Mouse (Mus musculus) testis, adult 2 months (tissue): ENCODE measurements around the gene Itgae. TPM values are rescaled to one million over a fixed set of nuclear protein-coding genes. Genes with fewer than 3 reads are reported as not detected.

Experiments
- H3K27ac ChIP-seq: fragments of 200-500 bp; 2 replicates; pipeline ENCODE4 v1.5.1; 2012; ENCODE audit warnings: low read depth, low read length; ENCODE audit not compliant: control insufficient read depth, insufficient read depth
- H3K27me3 ChIP-seq: fragments of 200-500 bp; 2 replicates; pipeline ENCODE4 v1.6.1; 2012; ENCODE audit warnings: mild to moderate bottlenecking, low read length, moderate library complexity; ENCODE audit not compliant: control insufficient read depth, insufficient read depth
- H3K36me3 ChIP-seq: fragments of 200-500 bp; 2 replicates; pipeline ENCODE4 v1.6.1; 2012; ENCODE audit warnings: mild to moderate bottlenecking, low read length; ENCODE audit not compliant: control insufficient read depth, insufficient read depth
- H3K4me1 ChIP-seq: fragments of 200-500 bp; 2 replicates; pipeline ENCODE4 v1.6.1; 2012; ENCODE audit warnings: low read length; ENCODE audit not compliant: control insufficient read depth, insufficient read depth
- H3K4me3 ChIP-seq: fragments of 200-500 bp; 2 replicates; pipeline ENCODE4 v1.5.1; 2012; ENCODE audit warnings: low read depth, mild to moderate bottlenecking, low read length, moderate library complexity, mixed read lengths; ENCODE audit not compliant: control insufficient read depth
- CTCF ChIP-seq: fragments of 200-500 bp; IDR thresholded peaks from 2 replicates; pipeline ENCODE4 v1.5.1; 2012; ENCODE audit warnings: low read depth, mild to moderate bottlenecking, inconsistent platforms, low read length, moderate library complexity; ENCODE audit not compliant: control insufficient read depth, insufficient read depth, insufficient replicate concordance
- POLR2A ChIP-seq: fragments of 200-500 bp; IDR thresholded peaks from 2 replicates; pipeline ENCODE4 v1.6.1; 2012; ENCODE audit warnings: low read depth, mild to moderate bottlenecking, inconsistent platforms, low read length, moderate library complexity; ENCODE audit not compliant: control insufficient read depth
- polyA plus RNA-seq: library from polyadenylated mRNA; depleted of rRNA; stranded (reverse); fragments of >200 nt; gene quantifications from 2 replicates; pipeline ENCODE4 v1.2.3, GENCODE M21; 2012

The Itgae gene
- polyA plus RNA-seq, 1 experiment, result 13.7 TPM

DNA sequence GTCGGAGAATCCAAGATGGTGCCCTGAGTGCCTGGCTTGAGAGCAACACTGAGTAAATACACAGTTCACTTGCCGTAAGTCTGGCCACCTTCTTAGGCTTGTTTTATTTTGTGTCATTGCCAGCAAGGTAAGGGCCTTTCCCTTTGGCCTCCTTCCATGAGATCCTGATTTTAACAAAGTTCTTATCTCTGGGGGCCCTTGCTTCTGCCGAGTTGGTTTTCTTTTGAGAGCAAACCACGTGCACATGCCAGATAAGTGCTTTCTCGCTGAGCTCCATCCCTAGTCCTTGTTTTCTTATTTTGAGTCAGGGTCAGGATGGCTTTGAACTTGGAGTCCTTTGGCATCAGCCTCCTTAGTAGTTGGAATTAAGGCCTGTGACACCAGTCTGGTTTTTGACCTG, 32.7 kb upstream of the Itgae start:
- no peaks in the 10 kb centered on the region for H3K27me3 ChIP-seq
- no peaks in the 10 kb centered on the region for H3K4me1 ChIP-seq
- peaks cover 2% of the 10 kb centered on the region for H3K36me3 ChIP-seq
- no peak overlapping the region for H3K27ac ChIP-seq
- TF ChIP-seq CTCF (no peak), POLR2A (no peak)
- no peak overlapping the region for H3K4me3 ChIP-seq

DNA sequence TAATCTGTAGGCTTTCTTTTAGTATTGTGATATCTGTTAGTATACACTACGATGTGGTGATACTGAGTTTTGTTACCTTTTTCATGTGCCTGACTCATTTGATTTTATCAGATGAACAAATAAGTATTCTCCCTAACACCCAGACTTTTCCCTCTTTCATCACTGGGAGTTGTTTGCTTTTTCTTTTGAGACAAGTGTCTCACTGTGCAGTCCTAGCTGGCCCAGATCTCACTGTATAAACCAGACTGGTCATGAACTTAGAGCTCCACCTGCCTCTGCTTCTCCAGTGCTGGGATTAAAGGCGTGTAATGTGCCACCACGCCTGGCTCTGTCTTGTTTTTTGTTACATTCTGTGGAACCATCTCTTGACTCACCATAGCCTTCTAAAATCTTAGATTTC, 30.8 kb upstream of the Itgae start:
- no peaks in the 10 kb centered on the region; the same call in none of the 2 replicates for H3K36me3 ChIP-seq
- no peaks in the 10 kb centered on the region for H3K4me1 ChIP-seq
- TF ChIP-seq CTCF, result no peak
- TF ChIP-seq POLR2A, result no peak
- no peak overlapping the region for H3K27ac ChIP-seq
- H3K4me3 ChIP-seq, result no peak overlapping the region
- no peaks in the 10 kb centered on the region for H3K27me3 ChIP-seq

DNA sequence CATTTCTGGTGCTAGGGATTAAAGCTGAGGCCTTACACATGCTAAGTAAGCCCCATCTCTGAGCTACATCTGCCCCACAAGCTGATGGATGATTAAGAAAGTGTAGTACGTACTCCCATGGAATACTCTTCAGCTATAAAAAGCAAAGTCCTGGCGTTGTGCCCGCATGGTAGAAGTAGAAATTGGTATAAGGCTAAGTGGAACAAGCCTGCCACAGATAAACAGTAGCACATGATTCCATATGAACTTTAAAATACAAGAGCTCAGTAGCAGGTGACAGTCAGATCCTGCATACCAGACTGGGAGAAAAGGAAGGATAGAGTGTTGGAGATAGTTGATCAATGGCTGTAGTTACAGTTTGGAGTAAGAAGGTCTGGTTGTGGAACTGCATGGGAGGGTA, 29.0 kb upstream of the Itgae start:
- Histone ChIP-seq H3K27ac (no peak overlapping the region), H3K27me3 (no peaks in the 10 kb centered on the region), H3K4me3 (no peak overlapping the region), H3K36me3 (no peaks in the 10 kb centered on the region; the same call in none of the 2 replicates), H3K4me1 (no peaks in the 10 kb centered on the region)
- TF ChIP-seq CTCF (no peak), POLR2A (no peak)

DNA sequence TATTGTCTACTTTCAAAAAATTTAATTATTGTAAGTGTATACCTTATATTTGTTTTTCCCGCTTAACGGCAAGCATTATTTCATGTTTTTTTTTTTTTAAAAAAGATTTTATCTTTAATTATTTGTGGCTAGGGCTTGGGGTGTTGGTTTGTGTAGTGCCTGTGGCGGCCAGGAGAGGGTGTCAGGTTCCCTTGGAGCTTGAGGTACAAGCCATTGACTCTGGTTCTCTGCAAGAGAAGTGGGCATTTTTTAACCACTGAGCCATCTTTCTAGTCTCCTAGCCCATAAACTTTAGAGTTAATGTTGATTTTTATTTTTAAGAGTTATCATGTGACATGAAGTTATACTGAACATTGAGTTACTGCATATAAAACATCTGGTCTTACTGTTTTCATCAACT, 18.5 kb upstream of the Itgae start:
- Histone ChIP-seq H3K36me3 (peaks cover 4% of the 10 kb centered on the region), H3K27me3 (no peaks in the 10 kb centered on the region), H3K27ac (no peak overlapping the region), H3K4me3 (no peak overlapping the region), H3K4me1 (no peaks in the 10 kb centered on the region)
- TF ChIP-seq POLR2A, result no peak
- peak; percentile 25; the same call in 1 of the 2 replicates for TF ChIP-seq CTCF

DNA sequence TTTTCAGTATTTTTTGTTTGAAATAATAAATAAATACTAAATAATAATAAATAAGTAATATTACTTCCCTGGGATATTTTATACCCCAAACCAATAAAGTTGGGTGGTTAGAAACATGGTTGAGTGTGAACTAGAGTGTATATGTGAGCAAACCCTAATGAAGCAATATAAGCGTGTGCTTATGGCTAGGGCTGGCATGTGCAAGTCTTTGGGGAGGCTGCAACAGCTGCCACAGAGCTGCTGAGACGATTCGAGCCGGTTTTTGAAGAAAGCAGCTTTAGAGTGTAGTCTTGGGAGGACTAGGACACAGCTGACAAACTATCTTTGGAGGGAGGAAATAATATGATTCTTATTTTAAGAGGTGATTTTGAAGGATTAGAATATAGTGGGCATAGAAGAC, 14.1 kb upstream of the Itgae start:
- Histone ChIP-seq H3K27ac (no peak overlapping the region), H3K36me3 (peaks cover 2% of the 10 kb centered on the region; the same call in 1 of the 2 replicates), H3K4me3 (no peak overlapping the region)

DNA sequence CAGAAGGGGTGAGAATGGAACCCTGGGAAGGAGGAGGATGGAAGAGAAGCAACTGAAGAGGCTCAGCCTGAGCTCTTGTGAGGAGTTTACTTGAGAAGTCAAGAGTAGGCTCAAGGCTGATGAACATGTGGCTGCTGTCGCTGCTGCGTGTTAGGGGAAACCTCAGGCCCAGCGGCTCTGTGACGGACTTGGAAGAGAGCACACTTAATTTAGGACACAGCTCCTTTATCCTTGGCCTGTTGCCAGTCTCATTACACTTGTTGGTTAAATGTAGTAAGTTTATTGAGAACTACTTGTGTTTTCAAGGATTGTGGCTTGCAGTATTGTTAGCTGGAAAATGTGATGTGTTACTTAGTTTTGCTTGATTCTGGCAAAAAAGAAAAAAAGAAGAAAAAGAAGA, 13.7 kb upstream of the Itgae start:
- Histone ChIP-seq H3K4me1 (no peaks in the 10 kb centered on the region), H3K36me3 (peaks cover 2% of the 10 kb centered on the region; the same call in 1 of the 2 replicates), H3K27ac (no peak overlapping the region), H3K4me3 (no peak overlapping the region), H3K27me3 (no peaks in the 10 kb centered on the region)
- TF ChIP-seq POLR2A (no peak), CTCF (no peak)

More for the DNA sequence above, 14.1 kb upstream of the Itgae start:
- TF ChIP-seq POLR2A (no peak), CTCF (no peak)
- H3K4me1 ChIP-seq, result no peaks in the 10 kb centered on the region
- H3K27me3 ChIP-seq, result no peaks in the 10 kb centered on the region

DNA sequence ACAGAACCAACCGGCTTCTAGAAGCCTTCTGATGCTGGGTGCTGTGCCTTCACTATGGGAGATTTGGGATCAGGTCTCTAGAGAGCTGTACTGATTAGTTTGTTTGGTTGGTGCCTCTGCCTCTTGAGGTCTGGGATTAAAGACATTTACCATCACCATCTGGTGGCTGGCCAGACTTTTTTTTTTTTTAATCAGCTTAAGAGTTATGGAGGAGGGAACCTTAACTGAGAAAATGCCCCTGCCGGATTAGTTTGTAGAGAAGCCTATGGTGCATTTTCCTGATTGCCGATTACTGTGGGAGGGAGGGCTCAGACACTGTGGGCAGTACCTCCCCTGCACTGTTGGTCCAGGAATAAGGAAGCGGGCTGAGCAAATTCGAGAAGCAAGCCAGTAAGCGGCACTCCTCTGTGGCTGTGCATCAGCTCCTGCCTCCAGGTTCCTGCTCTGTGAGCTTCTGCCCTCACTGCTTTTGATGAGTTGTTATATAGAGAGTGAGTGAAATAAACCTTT, 13.1 kb upstream of the Itgae start:
- H3K4me3 ChIP-seq, result no peak overlapping the region
- TF ChIP-seq CTCF, result no peak
- TF ChIP-seq POLR2A, result no peak
- H3K36me3 ChIP-seq, result peaks cover 2% of the 10 kb centered on the region; the same call in 1 of the 2 replicates
- no peak overlapping the region for H3K27ac ChIP-seq
- no peaks in the 10 kb centered on the region for H3K27me3 ChIP-seq
- no peaks in the 10 kb centered on the region for H3K4me1 ChIP-seq

DNA sequence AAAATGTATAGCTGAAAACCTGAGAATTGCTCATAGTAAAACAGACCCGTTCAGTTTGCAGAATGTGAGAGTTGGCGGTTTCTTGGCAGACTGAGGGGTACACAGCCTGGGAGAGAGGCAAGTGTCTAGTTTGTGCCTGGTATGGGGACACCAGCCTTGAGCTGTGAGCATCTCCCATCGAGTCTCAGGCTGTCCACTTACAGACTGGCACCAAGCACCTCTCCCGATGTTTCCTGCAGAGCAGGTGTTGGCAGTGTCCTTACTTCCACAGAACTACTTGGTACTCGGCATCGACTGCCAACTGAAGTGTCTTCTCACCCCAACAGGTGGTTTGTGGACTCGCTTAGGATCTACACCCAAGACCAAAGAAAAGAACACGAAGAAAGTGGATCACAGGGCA, 11.8 kb upstream of the Itgae start:
- no peaks in the 10 kb centered on the region for H3K27me3 ChIP-seq
- H3K4me3 ChIP-seq, result no peak overlapping the region
- H3K36me3 ChIP-seq, result peaks cover 2% of the 10 kb centered on the region; the same call in 1 of the 2 replicates
- H3K27ac ChIP-seq, result no peak overlapping the region
- no peaks in the 10 kb centered on the region for H3K4me1 ChIP-seq
- TF ChIP-seq CTCF, result no peak
- TF ChIP-seq POLR2A, result no peak
